Mouse (Mus musculus) retina, embryonic 14.5 days (tissue): Measurements from ENCODE around the gene Slc35f5.
"Not testable (repeated sequence)": the region's sequence is repeated elsewhere in the genome, so short reads cannot be mapped to it uniquely, and the experiment has no call there.

Source experiments
- DNase-seq: peaks from one replicate; pipeline ENCODE4 v3.0.0-alpha.2; 2015; ENCODE audit warnings: low spot score

Gene Slc35f5

GRCm38 (mm10) chr1:125560259-125561192, at the start of gene Slc35f5:
Gene Slc35f5 (plus strand): TSS chr1:125560595.
- peak; percentile 98 for DNase-seq

- DNase-seq = no peak
These were observed 45.7 kb upstream of the Slc35f5 start for GRCm38 (mm10) chr1:125514706-125515105.

- no peak for DNase-seq
These were observed 43.3 kb upstream of the Slc35f5 start for GRCm38 (mm10) chr1:125516910-125517659.

- DNase-seq = no peak
These were observed 41.2 kb upstream of the Slc35f5 start for GRCm38 (mm10) chr1:125519107-125519611.

GRCm38 (mm10) chr1:125525965-125526665, 34.3 kb upstream of the Slc35f5 start:
- no peak for DNase-seq

GRCm38 (mm10) chr1:125526666-125527004, 33.8 kb upstream of the Slc35f5 start:
- DNase-seq = no peak

- DNase-seq = no peak
These were observed 33.0 kb upstream of the Slc35f5 start for GRCm38 (mm10) chr1:125527364-125527763.

- DNase-seq = not testable (repeated sequence)
These were observed 27.0 kb upstream of the Slc35f5 start for GRCm38 (mm10) chr1:125533180-125533912.

- DNase-seq = no peak
These were observed 23.3 kb upstream of the Slc35f5 start for GRCm38 (mm10) chr1:125537131-125537530.

- no peak for DNase-seq
These were observed 22.6 kb upstream of the Slc35f5 start for GRCm38 (mm10) chr1:125537776-125538175.

- no peak for DNase-seq
These were observed 21.1 kb upstream of the Slc35f5 start for GRCm38 (mm10) chr1:125539312-125539711.

- DNase-seq = no peak
These were observed 18.1 kb upstream of the Slc35f5 start for GRCm38 (mm10) chr1:125542008-125542999.

GRCm38 (mm10) chr1:125549872-125550271, 10.5 kb upstream of the Slc35f5 start:
- no peak for DNase-seq

GRCm38 (mm10) chr1:125550359-125550758, 10.0 kb upstream of the Slc35f5 start:
- DNase-seq = no peak

- DNase-seq = no peak
These were observed 8.8 kb upstream of the Slc35f5 start for GRCm38 (mm10) chr1:125551564-125551963.

GRCm38 (mm10) chr1:125559261-125559660, 1.1 kb upstream of the Slc35f5 start:
- DNase-seq = no peak

GRCm38 (mm10) chr1:125559721-125560120, 674 bp upstream of the Slc35f5 start:
- DNase-seq = no peak

- DNase-seq = peak; percentile 68
These were observed 811 bp downstream of the Slc35f5 start for GRCm38 (mm10) chr1:125561206-125561605.

GRCm38 (mm10) chr1:125561841-125562240, 1.4 kb downstream of the Slc35f5 start:
- no peak for DNase-seq

- no peak for DNase-seq
These were observed 7.7 kb downstream of the Slc35f5 start for GRCm38 (mm10) chr1:125568126-125568525.
